Mouse (Mus musculus) liver, embryonic 14 days (tissue): ENCODE data around the gene Zfp809. TPM values are rescaled to one million over a fixed set of nuclear protein-coding genes. Genes with fewer than 3 reads are reported as not detected.

Experiments
- polyA plus RNA-seq: library from polyadenylated mRNA; depleted of rRNA; stranded (reverse); fragments of >200 nt; gene quantifications from 2 replicates; pipeline ENCODE4 v1.2.3, GENCODE M21; 2012; rRNA removed

Zfp809 gene
- polyA plus RNA-seq = 5.2 and 5.7 TPM in 2 replicates

GRCm38 (mm10) chr9:22225581-22226388, at the start of gene Zfp809:
TSS of gene Zfp809 (plus strand) at chr9:22225714.

GRCm38 (mm10) chr9:22188025-22188611, 37.4 kb upstream of the Zfp809 start, which contains the start of gene Zfp872:
TSS of gene Zfp872 (plus strand) at chr9:22188090.

GRCm38 (mm10) chr9:22259184-22260091, 33.9 kb downstream of the Zfp809 start, which contains the start of gene Zfp599:
TSS of gene Zfp599 (minus strand) at chr9:22259895.

Other genes starting within 250 kb of the Zfp809 start
- 0.10 TPM in 2 replicates for gene Rgl3, start 236.3 kb upstream of the Zfp809 start, polyA plus RNA-seq
- 0.05 and 0.06 TPM in 2 replicates for gene Ccdc151, start 223.1 kb upstream of the Zfp809 start, polyA plus RNA-seq
- 41.7 and 46.6 TPM in 2 replicates for gene Prkcsh, start 222.9 kb upstream of the Zfp809 start, polyA plus RNA-seq
- 0.01 and 0.03 TPM in 2 replicates for gene Elavl3, start 173.7 kb upstream of the Zfp809 start, polyA plus RNA-seq
- gene Gm49318, start 154.5 kb upstream of the Zfp809 start, polyA plus RNA-seq = not detected in 2 replicates
- gene Zfp653, start 154.3 kb upstream of the Zfp809 start, polyA plus RNA-seq = 7.3 and 7.9 TPM in 2 replicates
- 13.1 and 15.4 TPM in 2 replicates for gene Ecsit, start 140.3 kb upstream of the Zfp809 start, polyA plus RNA-seq
- 0.12 and 0.29 TPM in 2 replicates for gene Cnn1, start 126.5 kb upstream of the Zfp809 start, polyA plus RNA-seq
- 52.9 and 66.3 TPM in 2 replicates for gene Elof1, start 108.5 kb upstream of the Zfp809 start, polyA plus RNA-seq
- 160 and 181 TPM in 2 replicates for gene Acp5, start 90.0 kb upstream of the Zfp809 start, polyA plus RNA-seq
- 29.2 and 32.3 TPM in 2 replicates for gene Pigyl, start 68.9 kb upstream of the Zfp809 start, polyA plus RNA-seq
- gene Zfp872, start 37.6 kb upstream of the Zfp809 start, polyA plus RNA-seq = 0.02 and 0.05 TPM in 2 replicates
- 0.76 and 0.81 TPM in 2 replicates for gene Zfp599, start 34.2 kb downstream of the Zfp809 start, polyA plus RNA-seq
- gene Zfp810, start 81.9 kb downstream of the Zfp809 start, polyA plus RNA-seq = 1.9 and 2.4 TPM in 2 replicates
- gene Anln, start 163.5 kb downstream of the Zfp809 start, polyA plus RNA-seq = 20.1 and 23.2 TPM in 2 replicates
- 0.98 and 1.1 TPM in 2 replicates for gene 9530077C05Rik, start 185.8 kb downstream of the Zfp809 start, polyA plus RNA-seq
- not detected in 2 replicates for gene Gm17545, start 228.6 kb downstream of the Zfp809 start, polyA plus RNA-seq
- 34.7 and 35.3 TPM in 2 replicates for gene Rp9, start 244.0 kb downstream of the Zfp809 start, polyA plus RNA-seq